Mouse (Mus musculus): Measurements from ENCODE around the gene Herc4.
"Not testable (repeated sequence)": the region's sequence is repeated elsewhere in the genome, so short reads cannot be mapped to it uniquely, and the experiment has no call there.

Gene Herc4

GRCm38 (mm10) chr10:63258696-63259095 is 15.1 kb downstream of the Herc4 start:
- no peak for DNase-seq

GRCm38 (mm10) chr10:63259340-63259739 is 15.7 kb downstream of the Herc4 start:
- DNase-seq, result no peak

DNA sequence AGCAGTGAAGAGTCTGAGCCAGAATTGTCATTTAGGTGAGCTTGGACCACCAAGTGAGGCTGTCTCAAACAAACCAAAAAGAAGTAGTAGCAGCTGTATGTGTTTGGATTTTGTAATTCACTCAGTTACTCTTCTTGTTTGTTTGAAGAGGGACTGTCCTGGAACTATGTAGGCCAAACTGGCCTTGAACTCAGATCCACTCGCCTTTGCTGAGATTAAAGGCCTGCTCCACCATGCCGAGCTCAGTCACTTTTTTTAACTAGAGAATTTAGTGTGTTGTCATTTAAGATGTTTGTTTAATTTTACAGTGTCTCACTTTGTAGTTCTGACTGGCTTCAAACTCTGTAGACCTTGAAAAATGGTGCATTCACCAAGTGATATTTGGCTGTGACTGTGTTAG is 24.3 kb downstream of the Herc4 start:
- no peak for DNase-seq

DNA sequence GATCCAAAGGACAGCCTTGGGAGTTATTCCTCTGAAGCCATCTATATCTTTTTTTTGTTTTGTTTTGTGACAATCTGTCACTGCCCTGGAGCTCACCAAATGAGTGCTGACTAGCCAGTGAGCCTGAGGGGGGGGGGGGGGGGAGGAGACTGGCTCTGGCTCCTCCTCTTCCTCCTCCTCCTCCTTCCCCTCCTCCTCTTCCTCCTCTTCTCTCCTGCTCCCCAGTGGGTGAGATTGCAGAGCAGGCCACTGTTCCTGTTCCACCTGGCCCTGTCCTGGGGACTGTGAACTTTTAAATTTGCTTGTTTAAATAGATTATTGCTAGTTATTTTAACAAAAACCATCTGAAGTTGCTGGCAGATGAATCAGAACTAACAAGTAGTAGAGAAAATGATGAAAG is 28.8 kb downstream of the Herc4 start:
- no peak for DNase-seq

- no peak for DNase-seq
These were observed 29.3 kb downstream of the Herc4 start for GRCm38 (mm10) chr10:63272868-63273267.

DNA sequence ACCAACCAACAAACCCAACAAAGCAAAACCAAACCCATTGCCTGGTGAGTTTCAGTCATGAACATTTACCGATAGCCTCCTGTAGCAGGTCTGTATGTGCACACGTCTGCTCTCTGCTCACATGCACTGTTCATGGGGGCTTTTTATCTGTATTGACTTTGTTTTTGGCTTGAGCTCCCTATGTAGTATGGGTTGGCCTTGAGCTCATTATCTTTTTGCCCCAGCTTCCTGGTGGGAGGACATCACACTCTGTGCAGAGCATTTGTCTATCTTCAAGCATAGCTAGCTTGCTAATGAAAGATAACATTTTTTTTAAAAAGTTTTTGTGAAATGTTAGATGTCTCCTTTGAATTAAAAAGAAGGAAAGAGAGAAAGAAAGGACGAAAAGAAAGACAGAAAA is 33.4 kb downstream of the Herc4 start:
- no peak for DNase-seq

DNA sequence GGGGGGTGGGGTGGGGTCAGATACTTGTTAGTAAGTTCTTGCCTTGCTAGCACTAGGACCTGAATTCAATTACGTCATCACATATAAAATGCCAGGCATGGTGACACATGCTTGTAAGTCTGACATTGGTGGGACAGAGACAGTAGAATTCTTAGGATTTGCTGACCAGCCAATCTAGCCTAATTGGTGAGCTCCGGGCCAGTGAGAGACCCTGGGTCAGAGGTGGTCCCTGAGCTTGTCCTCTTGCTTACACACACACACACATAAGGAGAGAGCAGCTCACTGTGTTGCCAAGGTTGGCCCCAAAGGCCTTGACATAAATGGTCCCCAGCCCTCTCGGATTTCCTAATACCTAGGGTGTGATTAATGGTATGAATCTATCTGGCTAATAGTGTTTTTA is 36.2 kb downstream of the Herc4 start:
- DNase-seq, result no peak

GRCm38 (mm10) chr10:63282417-63282816 is 38.8 kb downstream of the Herc4 start:
- DNase-seq, result no peak

DNA sequence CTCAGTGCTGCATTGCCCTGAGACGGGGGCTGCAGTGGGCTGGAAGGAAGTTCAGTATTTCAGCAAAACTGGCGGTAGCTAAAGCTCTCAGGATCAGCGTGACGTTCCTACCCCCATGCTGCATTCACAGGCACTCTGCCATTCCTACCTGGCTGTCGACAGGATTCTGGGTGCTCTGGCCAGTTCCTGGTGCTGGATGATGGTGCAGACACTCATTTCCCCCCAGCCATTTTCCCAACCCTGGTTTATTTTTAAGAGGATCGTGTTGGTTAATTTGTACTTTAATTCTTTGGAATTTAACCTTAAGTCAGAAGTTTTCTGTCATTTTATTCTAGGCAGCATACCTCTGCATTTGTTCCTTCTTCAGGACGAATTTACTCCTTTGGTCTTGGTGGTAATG is 39.2 kb downstream of the Herc4 start:
- no peak for DNase-seq

DNA sequence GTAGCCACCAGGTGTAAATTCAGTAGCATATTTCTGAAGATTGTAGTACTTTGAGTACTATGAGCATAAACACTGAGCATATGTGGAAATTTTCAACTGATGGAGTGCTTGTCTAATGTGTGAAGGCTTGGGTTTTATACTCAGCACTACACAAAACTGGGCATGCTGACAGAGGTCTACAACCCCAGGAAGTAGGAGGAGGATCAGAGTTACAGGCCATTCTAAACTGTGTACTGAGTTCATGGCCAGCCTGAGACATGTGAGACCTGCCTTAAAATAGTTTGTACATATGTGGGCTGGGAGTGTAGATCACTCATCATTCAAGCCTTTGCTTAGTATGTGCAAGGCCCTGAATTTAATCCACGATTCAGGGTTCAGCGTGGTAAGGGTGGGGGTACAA is 58.7 kb downstream of the Herc4 start:
- no peak for DNase-seq

- peak; percentile 83 for DNase-seq
These were observed 65.2 kb downstream of the Herc4 start for GRCm38 (mm10) chr10:63308582-63309366.

DNA sequence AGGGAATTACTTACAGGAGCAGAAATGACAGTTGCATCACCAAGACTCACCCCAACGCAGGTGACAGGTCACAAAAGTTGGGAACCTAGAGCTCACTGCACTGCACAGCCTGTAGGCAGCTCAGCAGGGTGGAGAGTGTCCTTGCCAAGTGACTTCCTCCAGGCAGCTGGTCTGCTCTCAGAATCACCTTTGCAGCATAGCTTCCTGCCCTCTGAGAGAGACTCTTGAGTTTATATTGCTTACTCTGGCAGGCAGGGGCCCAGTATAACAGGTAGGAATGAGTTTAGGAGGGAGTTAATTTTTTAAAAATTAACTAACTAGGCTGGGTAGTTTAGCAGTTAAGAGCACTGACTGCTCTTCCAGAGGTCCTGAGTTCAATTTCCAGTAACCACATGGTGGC is 70.1 kb downstream of the Herc4 start:
- no peak for DNase-seq

DNA sequence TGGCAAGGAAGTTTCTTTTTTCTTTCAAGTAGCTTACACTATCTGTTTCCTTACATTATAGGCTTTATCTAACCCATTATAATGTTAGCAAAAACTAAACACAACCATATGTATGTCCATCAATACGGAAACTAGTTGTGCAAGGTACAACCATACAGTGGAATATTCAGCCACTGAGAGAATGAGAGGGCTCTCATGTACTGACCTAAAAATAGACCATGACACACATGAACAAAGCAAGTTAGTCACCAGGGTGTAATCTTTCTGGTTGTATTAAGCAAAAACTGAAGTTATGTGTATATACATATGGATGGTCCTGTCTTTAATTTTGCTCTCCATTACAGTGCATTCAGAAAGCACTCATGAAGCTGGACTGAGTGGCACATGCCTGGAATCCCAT is 83.5 kb downstream of the Herc4 start:
- DNase-seq, result no peak

GRCm38 (mm10) chr10:63336901-63337300 is 93.3 kb downstream of the Herc4 start:
- DNase-seq, result no peak

DNA sequence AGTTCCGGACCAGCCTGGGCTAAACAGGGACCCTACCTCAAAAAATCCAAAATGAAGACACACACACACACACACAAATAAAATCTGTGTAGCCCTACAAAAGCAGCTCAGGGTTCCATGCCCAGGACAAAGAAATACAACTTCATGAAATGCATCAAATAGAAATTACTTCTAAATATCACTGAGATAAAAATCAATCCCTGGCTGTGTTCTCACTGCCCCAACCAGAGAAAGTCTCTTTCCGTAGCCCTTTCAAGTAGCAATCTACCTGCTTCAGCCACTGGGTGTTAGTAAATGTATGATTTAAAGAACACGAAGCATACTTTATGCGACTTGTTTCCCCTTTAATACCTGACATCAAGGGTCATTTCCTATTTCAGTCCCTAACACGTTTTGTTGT is 93.7 kb downstream of the Herc4 start:
- no peak for DNase-seq

- DNase-seq, result peak; percentile 49
These were observed 94.6 kb downstream of the Herc4 start for GRCm38 (mm10) chr10:63337951-63338836.

DNA sequence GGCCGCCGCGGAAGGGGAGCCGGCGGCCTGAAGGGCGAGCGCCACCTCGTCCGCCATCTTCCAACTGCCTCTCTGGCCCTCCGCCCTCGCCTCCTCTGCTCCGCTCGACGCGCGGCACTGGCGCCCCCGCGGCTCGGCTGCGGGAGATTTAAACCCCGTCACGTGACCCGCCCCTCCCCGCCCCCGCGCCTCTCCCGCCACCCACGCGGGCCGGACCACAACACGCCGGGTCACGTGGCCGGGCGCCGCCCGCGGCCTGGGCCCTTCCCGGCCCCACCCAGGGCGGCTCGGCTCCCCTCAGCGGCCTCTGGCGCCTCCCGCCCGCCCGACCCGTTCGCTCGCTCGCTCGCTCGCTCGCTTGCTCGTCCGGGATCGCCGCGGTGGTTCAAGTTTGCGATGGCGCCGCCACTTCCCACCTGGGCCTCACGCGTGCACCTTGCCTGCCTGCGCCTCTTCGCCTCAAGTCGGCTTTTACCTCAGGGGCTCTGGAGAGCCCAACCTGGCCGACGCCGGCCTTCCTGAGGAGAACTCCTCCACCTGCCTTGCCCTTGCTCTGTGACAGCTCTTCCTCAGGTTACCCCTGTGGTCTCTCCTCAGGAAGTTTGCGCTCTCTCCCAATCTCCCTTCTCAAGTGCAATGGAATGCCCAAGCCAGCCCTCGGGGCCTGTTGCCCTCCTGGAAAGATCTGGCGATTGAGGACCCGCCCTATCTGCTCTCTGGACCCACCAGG is 95.5 kb downstream of the Herc4 start:
- DNase-seq, result peak; percentile 84

DNA sequence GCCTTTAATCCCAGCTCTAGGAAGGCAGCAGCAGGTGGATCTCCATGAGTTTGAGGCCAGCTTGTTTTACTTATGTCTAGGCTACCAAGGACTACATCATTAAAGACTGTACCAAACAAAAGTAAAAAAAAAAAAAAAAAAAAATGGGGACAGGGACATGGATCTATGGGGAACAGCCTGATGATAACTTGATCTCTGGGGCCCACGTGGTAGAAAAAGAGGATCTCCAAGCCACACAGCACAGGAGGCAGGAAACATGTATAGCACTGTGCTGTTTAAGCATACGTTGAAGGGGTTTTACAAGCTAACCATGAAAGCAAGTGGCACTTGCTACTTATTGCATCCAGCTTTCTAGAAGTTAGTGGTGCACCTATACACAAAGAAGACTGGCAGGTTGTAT is 97.7 kb downstream of the Herc4 start:
- no peak for DNase-seq

DNA sequence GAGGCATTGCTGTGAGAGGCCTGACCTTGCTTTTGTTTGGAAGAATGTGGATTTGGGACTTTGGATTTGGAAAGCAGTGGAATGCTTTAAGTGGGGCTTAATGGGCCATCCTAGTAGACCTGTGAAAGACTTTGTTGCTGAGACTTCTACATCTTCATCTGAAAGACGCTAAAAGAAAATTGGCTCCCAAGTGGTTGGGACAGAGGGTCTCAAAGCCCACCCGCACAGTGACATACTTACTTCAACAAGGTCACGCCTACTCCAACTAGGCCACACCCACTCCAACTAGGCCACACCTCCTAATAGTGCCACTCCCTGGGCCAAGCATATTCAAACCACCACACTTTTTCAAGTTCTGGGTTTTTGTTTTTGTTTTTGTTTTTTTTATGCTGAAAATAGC is 101.1 kb downstream of the Herc4 start:
- no peak for DNase-seq

DNA sequence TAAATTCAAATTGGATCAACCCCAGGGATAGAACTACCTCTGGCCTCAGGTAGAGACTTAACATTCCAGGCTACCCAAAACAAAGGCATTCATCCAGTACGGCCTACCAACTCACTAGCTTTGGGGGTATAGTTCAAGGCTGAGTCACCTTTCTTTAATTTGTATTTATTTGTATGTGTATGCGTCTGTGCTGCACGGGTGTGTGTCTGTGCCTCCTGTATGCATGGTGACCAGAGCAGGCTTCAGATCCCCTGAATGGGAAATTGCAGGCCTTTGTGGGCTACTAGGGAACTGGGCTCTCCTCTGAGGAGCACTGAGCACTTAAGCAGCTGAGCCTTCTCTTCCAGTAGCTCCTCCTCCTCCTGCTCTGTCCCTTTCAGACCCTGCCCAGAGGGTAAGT is 104.7 kb downstream of the Herc4 start:
- DNase-seq, result no peak

- DNase-seq, result no peak
These were observed 107.1 kb downstream of the Herc4 start for GRCm38 (mm10) chr10:63350666-63351065.

- DNase-seq, result not testable (repeated sequence)
These were observed 107.5 kb downstream of the Herc4 start for GRCm38 (mm10) chr10:63351099-63351498.

- peak; percentile 56 for DNase-seq
These were observed 108.5 kb downstream of the Herc4 start for GRCm38 (mm10) chr10:63352111-63352510.

All from right cerebral cortex, adult 18-20 months (tissue).